19 mouse cellular contexts compared by ENCODE assay signal in genomic region chr3:145894131-145894530, GRCm38 (mm10). TPM values are rescaled to one million over a fixed set of nuclear protein-coding genes. Genes with fewer than 3 reads are reported as not detected.
A peak's percentile ranks its signal among the peaks of the same experiment; 100 is the strongest.
DNase-seq lines count a peak whose midpoint lies in the region; ATAC-seq and TF ChIP-seq lines count a peak whose summit lies in the region.
"Had no signal": no experiment of that assay in that cellular context is flagged by ENCODE, and none has a peak within 500 bp of the region (broad histone marks: within the 10 kb centered on the region; RNA-seq: fewer than 3 reads in every experiment).

No protein-coding gene starts in this region.

- no peaks in the 10 kb centered on the region for H3K9me3 ChIP-seq in heart, postnatal 0 days (replicated peaks; ENCODE audit: control insufficient read depth, low read length)
- no peaks in the 10 kb centered on the region for H3K9me3 ChIP-seq in hindbrain, postnatal 0 days (ENCODE audit: low read length)
- H3K9me3 ChIP-seq in hindbrain, embryonic 10.5 days = no peaks in the 10 kb centered on the region
- H3K9me3 ChIP-seq in neural tube, embryonic 15.5 days (replicated peaks) = no peaks in the 10 kb centered on the region
- H3K9me3 ChIP-seq: embryonic facial prominence, embryonic 12.5 days; forebrain, embryonic 12.5 days; heart, embryonic 12.5 days; hindbrain, embryonic 12.5 days had no signal

- H3K36me3 ChIP-seq in heart, postnatal 0 days (replicated peaks; ENCODE audit: control insufficient read depth, insufficient read depth, low read length) = no peaks in the 10 kb centered on the region
- H3K36me3 ChIP-seq in hindbrain, postnatal 0 days (ENCODE audit: insufficient read depth, low read length) = no peaks in the 10 kb centered on the region
- H3K36me3 ChIP-seq in hindbrain, embryonic 10.5 days = 0 out of 2 replicates have a peak, but pooled peaks cover 4% of the 10 kb centered on the region
- H3K36me3 ChIP-seq in neural tube, embryonic 15.5 days = no peaks in the 10 kb centered on the region
- H3K36me3 ChIP-seq in thymus, adult 2 months (ENCODE audit: control insufficient read depth, insufficient read depth, low read length) = no peaks in the 10 kb centered on the region
- H3K36me3 ChIP-seq: embryonic facial prominence, embryonic 12.5 days; heart, embryonic 12.5 days had no signal

- no peak overlapping the region for H3K4me2 ChIP-seq in heart, postnatal 0 days (ENCODE audit: low read depth, low read length)
- H3K4me2 ChIP-seq in hindbrain, postnatal 0 days (ENCODE audit: low read depth, low read length) = no peak overlapping the region
- H3K4me2 ChIP-seq in neural tube, embryonic 15.5 days = no peak overlapping the region
- H3K4me2 ChIP-seq: embryonic facial prominence, embryonic 12.5 days; forebrain, embryonic 12.5 days; heart, embryonic 12.5 days; hindbrain, embryonic 12.5 days had no signal

- H3K4me1 ChIP-seq in heart, postnatal 0 days (ENCODE audit: control insufficient read depth, insufficient read depth) = peaks cover 20% of the 10 kb centered on the region
- H3K4me1 ChIP-seq in hindbrain, postnatal 0 days (ENCODE audit: insufficient read depth, low read length) = no peaks in the 10 kb centered on the region; the same call in 1 of the 2 replicates
- peaks cover 40% of the 10 kb centered on the region for H3K4me1 ChIP-seq in hindbrain, embryonic 10.5 days (replicated peaks)
- 0 out of 2 replicates have a peak, but pooled peaks cover 3% of the 10 kb centered on the region for H3K4me1 ChIP-seq in neural tube, embryonic 15.5 days
- no peaks in the 10 kb centered on the region for H3K4me1 ChIP-seq in thymus, adult 2 months (replicated peaks; ENCODE audit: control insufficient read depth, insufficient read depth, low read length)
- H3K4me1 ChIP-seq: embryonic facial prominence, embryonic 12.5 days had no signal

- no peak overlapping the region for H3K4me3 ChIP-seq in heart, postnatal 0 days (ENCODE audit: low read depth, low read length)
- H3K4me3 ChIP-seq in hindbrain, postnatal 0 days (ENCODE audit: low read length) = no peak overlapping the region
- no peak overlapping the region for H3K4me3 ChIP-seq in hindbrain, embryonic 10.5 days
- no peak overlapping the region for H3K4me3 ChIP-seq in neural tube, embryonic 15.5 days (replicated peaks)
- H3K4me3 ChIP-seq in thymus, adult 2 months (ENCODE audit: control insufficient read depth, insufficient read depth, low read length) = no peak overlapping the region
- H3K4me3 ChIP-seq: embryonic facial prominence, embryonic 12.5 days; forebrain, embryonic 12.5 days; heart, embryonic 12.5 days; hindbrain, embryonic 12.5 days had no signal

- no peak for DNase-seq in heart, postnatal 0 days (ENCODE audit: low spot score)
- no peak for DNase-seq in heart, postnatal 36 days
- peak; percentile 30 for DNase-seq in hindbrain, postnatal 0 days (ENCODE audit: low spot score)
- DNase-seq in hindbrain, embryonic 10.5 days (ENCODE audit: low spot score) = no peak
- DNase-seq in brain, embryonic 14.5 days (ENCODE audit: low read depth) = peak; percentile 68
- no peak for DNase-seq in thymus, adult 2 months
- DNase-seq: adrenal gland, adult 8-10 months; adrenal gland, postnatal 36 days; cerebellum, adult 11-12 months; cerebellum, adult 9-10 months; cerebellum, postnatal 25 days; kidney, adult 8-10 months had no signal

- 0 out of 2 replicates have a peak overlapping the region, but pooled peaks have one; percentile 17 for H3K27ac ChIP-seq in heart, postnatal 0 days (ENCODE audit: low read depth)
- 0 out of 2 replicates have a peak overlapping the region, but pooled peaks have one; percentile 5 for H3K27ac ChIP-seq in hindbrain, postnatal 0 days
- no peak overlapping the region for H3K27ac ChIP-seq in hindbrain, embryonic 10.5 days
- H3K27ac ChIP-seq in neural tube, embryonic 15.5 days (replicated peaks) = 0 out of 2 replicates have a peak overlapping the region, but pooled peaks have one; percentile 4
- H3K27ac ChIP-seq in thymus, adult 2 months (ENCODE audit: control insufficient read depth, insufficient read depth, low read length) = no peak overlapping the region
- H3K27ac ChIP-seq: embryonic facial prominence, embryonic 12.5 days; forebrain, embryonic 12.5 days; hindbrain, embryonic 12.5 days had no signal

- no peak for TF ChIP-seq EP300 in heart, postnatal 0 days (IDR thresholded peaks at IDR 0.05; ENCODE audit: low read depth)

- ATAC-seq in heart, postnatal 0 days (ENCODE audit: insufficient read depth, low read depth) = no peak
- ATAC-seq in hindbrain, postnatal 0 days = no peak
- ATAC-seq in neural tube, embryonic 15.5 days (ENCODE audit: low FRiP score) = no peak; the same call in 1 of the 2 replicates
- ATAC-seq: inflammation-experienced regulatory T-cells, adult 6 months; intestine, postnatal 0 days had no signal

- 57% methylated on average over 12 of the region's 12 CpGs for WGBS in heart, postnatal 0 days
- 36% methylated on average over 12 of the region's 12 CpGs for WGBS in hindbrain, postnatal 0 days
- WGBS in hindbrain, embryonic 10.5 days = 71% methylated on average over 12 of the region's 12 CpGs
- 32% methylated on average over 12 of the region's 12 CpGs for WGBS in neural tube, embryonic 15.5 days
- 87% methylated on average over 12 of the region's 12 CpGs for WGBS in thymus, adult 2 months

- intact Hi-C loops in heart, postnatal 36 days (cut with DNase I) = no loop called here

- H3K27me3 ChIP-seq in heart, postnatal 0 days (ENCODE audit: control insufficient read depth, insufficient read depth, low read length) = no peaks in the 10 kb centered on the region
- no peaks in the 10 kb centered on the region for H3K27me3 ChIP-seq in hindbrain, postnatal 0 days (ENCODE audit: insufficient read depth, low read length)
- H3K27me3 ChIP-seq in hindbrain, embryonic 10.5 days (ENCODE audit: insufficient read depth, poor library complexity, severe bottlenecking) = peaks cover 14% of the 10 kb centered on the region
- H3K27me3 ChIP-seq in neural tube, embryonic 15.5 days (replicated peaks) = no peaks in the 10 kb centered on the region; the same call in 1 of the 2 replicates
- no peaks in the 10 kb centered on the region for H3K27me3 ChIP-seq in thymus, adult 2 months (ENCODE audit: control insufficient read depth, insufficient read depth, low read length)
- H3K27me3 ChIP-seq: embryonic facial prominence, embryonic 12.5 days; forebrain, embryonic 12.5 days; heart, embryonic 12.5 days; hindbrain, embryonic 12.5 days had no signal

- TF ChIP-seq POLR2A in brain, embryonic 14.5 days (IDR thresholded peaks at IDR 0.05; ENCODE audit: borderline replicate concordance, extremely low read depth, insufficient read depth, insufficient read length, poor library complexity, severe bottlenecking) = no peak
- TF ChIP-seq POLR2A in thymus, adult 2 months (IDR thresholded peaks at IDR 0.05; ENCODE audit: control insufficient read depth, extremely low read depth, insufficient read depth, low read length, poor library complexity) = no peak

- TF ChIP-seq CTCF in heart, postnatal 0 days (IDR thresholded peaks at IDR 0.05; ENCODE audit: low read depth) = no peak
- TF ChIP-seq CTCF in hindbrain, postnatal 0 days (IDR thresholded peaks at IDR 0.05; ENCODE audit: low read depth) = no peak
- TF ChIP-seq CTCF in brain, embryonic 14.5 days (IDR thresholded peaks at IDR 0.05; ENCODE audit: borderline replicate concordance, extremely low read depth, insufficient read depth, insufficient read length) = no peak
- TF ChIP-seq CTCF in thymus, adult 2 months (IDR thresholded peaks at IDR 0.05; ENCODE audit: borderline replicate concordance, control insufficient read depth, extremely low read depth, insufficient read depth, low read length, poor library complexity) = no peak

- H3K9ac ChIP-seq in heart, postnatal 0 days (replicated peaks; ENCODE audit: low read depth, low read length) = no peak overlapping the region
- H3K9ac ChIP-seq in hindbrain, postnatal 0 days (replicated peaks; ENCODE audit: low read length) = no peak overlapping the region
- H3K9ac ChIP-seq in neural tube, embryonic 15.5 days (replicated peaks) = no peak overlapping the region
- H3K9ac ChIP-seq: embryonic facial prominence, embryonic 12.5 days; forebrain, embryonic 12.5 days; heart, embryonic 12.5 days; hindbrain, embryonic 12.5 days had no signal

RNA-seq across cellular contexts. Expression of gene Bcl10, which starts 28.5 kb away (rescaled TPM):
- total RNA-seq in heart, postnatal 0 days (2014; rRNA removed; ENCODE audit: low replicate concordance) = 16.1 and 48.3 TPM in 2 replicates
- 32.7 and 35.1 TPM in 2 replicates for polyA plus RNA-seq in heart, postnatal 0 days (2015; fragmentation: Nextera tagmentation; extraction: Ambion mirVana)
- 10 to 100 TPM; 18.2 to 19.6 TPM for total RNA-seq in heart, postnatal 36 days (2021)
- total RNA-seq in hindbrain, postnatal 0 days (2014; rRNA removed) = 25.9 and 32.8 TPM in 2 replicates
- polyA plus RNA-seq in hindbrain, postnatal 0 days (2015; fragmentation: Nextera tagmentation; extraction: Ambion mirVana) = 36.4 and 37.5 TPM in 2 replicates
- 48.4 and 48.5 TPM in 2 replicates for polyA plus RNA-seq in hindbrain, embryonic 10.5 days (2016; fragmentation: Nextera tagmentation; extraction: Ambion mirVana)
- 17.0 and 19.0 TPM in 2 replicates for polyA plus RNA-seq in brain, embryonic 14.5 days (2012; rRNA removed)
- polyA plus RNA-seq in neural tube, embryonic 15.5 days (2015; fragmentation: Nextera tagmentation; extraction: Ambion mirVana) = 33.9 and 41.4 TPM in 2 replicates
- polyA plus RNA-seq in thymus, adult 2 months (2012; rRNA removed) = 17.3 and 21.1 TPM in 2 replicates

RNA-seq across cellular contexts. Expression of gene 2410004B18Rik, which starts 43.7 kb away (rescaled TPM):
- 9.1 and 12.3 TPM in 2 replicates for total RNA-seq in heart, postnatal 0 days (2014; rRNA removed; ENCODE audit: low replicate concordance)
- polyA plus RNA-seq in heart, postnatal 0 days (2015; fragmentation: Nextera tagmentation; extraction: Ambion mirVana) = 35.9 and 37.6 TPM in 2 replicates
- total RNA-seq in heart, postnatal 36 days (2021) = 10 to 100 TPM; 16.0 to 16.6 TPM
- total RNA-seq in hindbrain, postnatal 0 days (2014; rRNA removed) = 30.8 and 33.3 TPM in 2 replicates
- polyA plus RNA-seq in hindbrain, postnatal 0 days (2015; fragmentation: Nextera tagmentation; extraction: Ambion mirVana) = 69.5 and 75.0 TPM in 2 replicates
- polyA plus RNA-seq in hindbrain, embryonic 10.5 days (2016; fragmentation: Nextera tagmentation; extraction: Ambion mirVana) = 54.7 and 56.4 TPM in 2 replicates
- polyA plus RNA-seq in brain, embryonic 14.5 days (2012; rRNA removed) = 41.1 and 46.6 TPM in 2 replicates
- polyA plus RNA-seq in neural tube, embryonic 15.5 days (2015; fragmentation: Nextera tagmentation; extraction: Ambion mirVana) = 70.1 and 79.9 TPM in 2 replicates
- polyA plus RNA-seq in thymus, adult 2 months (2012; rRNA removed) = 19.2 and 20.6 TPM in 2 replicates

Comparison
In these comparisons a context has a peak if more than half of its experiments do, and no peak if none do; other contexts are left out.
1. DNase-seq: peak in hindbrain, postnatal 0 days (single experiment) and brain, embryonic 14.5 days (single experiment); none in heart, postnatal 0 days (single experiment), heart, postnatal 36 days (0 of 2), hindbrain, embryonic 10.5 days (single experiment) and thymus, adult 2 months (single experiment).
2. H3K27ac ChIP-seq: peak in heart, postnatal 0 days (single experiment), hindbrain, postnatal 0 days (single experiment) and neural tube, embryonic 15.5 days (single experiment); none in hindbrain, embryonic 10.5 days (single experiment) and thymus, adult 2 months (single experiment).